Mouse (Mus musculus): ENCODE data around the gene Spock1. TPM values are rescaled to one million over a fixed set of nuclear protein-coding genes. Genes with fewer than 3 reads are reported as not detected.

Gene Spock1
- total and polyA plus RNA-seq, 2 experiments, result not detected

- no peak overlapping the region for H3K4me3 ChIP-seq (ENCODE audit: insufficient read depth, low read depth, low read length)
- H3K9ac ChIP-seq (ENCODE audit: low read depth, low read length), result no peak overlapping the region
- no peak overlapping the region for H3K27ac ChIP-seq (replicated peaks; ENCODE audit: insufficient read depth, low read depth, low read length)
- TF ChIP-seq CTCF (IDR thresholded peaks at IDR 0.05; ENCODE audit: low read depth, low read length) (no peak), POLR2A (IDR thresholded peaks at IDR 0.05; ENCODE audit: extremely low read depth, insufficient read depth, low read length) (no peak)
- H3K27me3 ChIP-seq (ENCODE audit: control insufficient read depth, insufficient read depth, low read length), result no peaks in the 10 kb centered on the region
- no peaks in the 10 kb centered on the region for H3K4me1 ChIP-seq (ENCODE audit: control insufficient read depth, insufficient read depth, low read length)
- no peaks in the 10 kb centered on the region for H3K79me2 ChIP-seq (ENCODE audit: control insufficient read depth, insufficient read depth, low read length)
- 77% methylated on average over 9 of the region's 9 CpGs for whole genome bisulfite sequencing
- DNase-seq (ENCODE audit: extremely low read depth, low read depth, low spot score), result no peak
- H3K36me3 ChIP-seq (ENCODE audit: control insufficient read depth, insufficient read depth, low read length), result no peaks in the 10 kb centered on the region
Observed at GRCm38 (mm10) chr13:57858491-57858890, 49.6 kb downstream of the Spock1 start.

- WGBS, result 93% methylated on average over 3 of the region's 3 CpGs
- H3K79me2 ChIP-seq (ENCODE audit: control insufficient read depth, insufficient read depth, low read length), result no peaks in the 10 kb centered on the region
- H3K4me3 ChIP-seq (ENCODE audit: insufficient read depth, low read depth, low read length), result no peak overlapping the region
- TF ChIP-seq CTCF (IDR thresholded peaks at IDR 0.05; ENCODE audit: low read depth, low read length) (no peak), POLR2A (IDR thresholded peaks at IDR 0.05; ENCODE audit: extremely low read depth, insufficient read depth, low read length) (no peak)
- no peaks in the 10 kb centered on the region for H3K27me3 ChIP-seq (ENCODE audit: control insufficient read depth, insufficient read depth, low read length)
- H3K27ac ChIP-seq (replicated peaks; ENCODE audit: insufficient read depth, low read depth, low read length), result no peak overlapping the region
- H3K4me1 ChIP-seq (ENCODE audit: control insufficient read depth, insufficient read depth, low read length), result no peaks in the 10 kb centered on the region
- no peaks in the 10 kb centered on the region for H3K36me3 ChIP-seq (ENCODE audit: control insufficient read depth, insufficient read depth, low read length)
- DNase-seq (ENCODE audit: extremely low read depth, low read depth, low spot score), result no peak
- no peak overlapping the region for H3K9ac ChIP-seq (ENCODE audit: low read depth, low read length)
Observed at GRCm38 (mm10) chr13:57857016-57857415, 51.1 kb downstream of the Spock1 start.

GRCm38 (mm10) chr13:57856311-57856853, 51.8 kb downstream of the Spock1 start:
- DNase-seq (ENCODE audit: extremely low read depth, low read depth, low spot score), result no peak
- Histone ChIP-seq H3K79me2 (ENCODE audit: control insufficient read depth, insufficient read depth, low read length) (no peaks in the 10 kb centered on the region), H3K27ac (replicated peaks; ENCODE audit: insufficient read depth, low read depth, low read length) (no peak overlapping the region), H3K36me3 (ENCODE audit: control insufficient read depth, insufficient read depth, low read length) (no peaks in the 10 kb centered on the region), H3K4me3 (ENCODE audit: insufficient read depth, low read depth, low read length) (no peak overlapping the region), H3K27me3 (ENCODE audit: control insufficient read depth, insufficient read depth, low read length) (no peaks in the 10 kb centered on the region), H3K4me1 (ENCODE audit: control insufficient read depth, insufficient read depth, low read length) (no peaks in the 10 kb centered on the region), H3K9ac (ENCODE audit: low read depth, low read length) (no peak overlapping the region)
- TF ChIP-seq POLR2A (IDR thresholded peaks at IDR 0.05; ENCODE audit: extremely low read depth, insufficient read depth, low read length) (no peak), CTCF (IDR thresholded peaks at IDR 0.05; ENCODE audit: low read depth, low read length) (no peak)
- 89% methylated on average over 10 of the region's 10 CpGs for WGBS

GRCm38 (mm10) chr13:57855766-57856165, 52.4 kb downstream of the Spock1 start:
- H3K36me3 ChIP-seq (ENCODE audit: control insufficient read depth, insufficient read depth, low read length), result no peaks in the 10 kb centered on the region
- H3K79me2 ChIP-seq (ENCODE audit: control insufficient read depth, insufficient read depth, low read length), result no peaks in the 10 kb centered on the region
- H3K27ac ChIP-seq (replicated peaks; ENCODE audit: insufficient read depth, low read depth, low read length), result no peak overlapping the region
- H3K4me3 ChIP-seq (ENCODE audit: insufficient read depth, low read depth, low read length), result no peak overlapping the region
- WGBS, result 64% methylated on average over 4 of the region's 4 CpGs
- no peak overlapping the region for H3K9ac ChIP-seq (ENCODE audit: low read depth, low read length)
- H3K27me3 ChIP-seq (ENCODE audit: control insufficient read depth, insufficient read depth, low read length), result no peaks in the 10 kb centered on the region
- no peaks in the 10 kb centered on the region for H3K4me1 ChIP-seq (ENCODE audit: control insufficient read depth, insufficient read depth, low read length)
- no peak for DNase-seq (ENCODE audit: extremely low read depth, low read depth, low spot score)
- no peak for TF ChIP-seq POLR2A (IDR thresholded peaks at IDR 0.05; ENCODE audit: extremely low read depth, insufficient read depth, low read length)
- no peak for TF ChIP-seq CTCF (IDR thresholded peaks at IDR 0.05; ENCODE audit: low read depth, low read length)

- H3K79me2 ChIP-seq (ENCODE audit: control insufficient read depth, insufficient read depth, low read length), result no peaks in the 10 kb centered on the region
- no peak for DNase-seq (ENCODE audit: extremely low read depth, low read depth, low spot score)
- H3K36me3 ChIP-seq (ENCODE audit: control insufficient read depth, insufficient read depth, low read length), result no peaks in the 10 kb centered on the region
- H3K4me1 ChIP-seq (ENCODE audit: control insufficient read depth, insufficient read depth, low read length), result no peaks in the 10 kb centered on the region
- no peak overlapping the region for H3K27ac ChIP-seq (replicated peaks; ENCODE audit: insufficient read depth, low read depth, low read length)
- no peaks in the 10 kb centered on the region for H3K27me3 ChIP-seq (ENCODE audit: control insufficient read depth, insufficient read depth, low read length)
- TF ChIP-seq CTCF (IDR thresholded peaks at IDR 0.05; ENCODE audit: low read depth, low read length), result no peak
- no peak for TF ChIP-seq POLR2A (IDR thresholded peaks at IDR 0.05; ENCODE audit: extremely low read depth, insufficient read depth, low read length)
- H3K4me3 ChIP-seq (ENCODE audit: insufficient read depth, low read depth, low read length), result no peak overlapping the region
- WGBS, result 82% methylated on average over 8 of the region's 8 CpGs
- no peak overlapping the region for H3K9ac ChIP-seq (ENCODE audit: low read depth, low read length)
Observed at GRCm38 (mm10) chr13:57854416-57854815, 53.7 kb downstream of the Spock1 start.

GRCm38 (mm10) chr13:57853621-57854020, 54.5 kb downstream of the Spock1 start:
- H3K4me1 ChIP-seq (ENCODE audit: control insufficient read depth, insufficient read depth, low read length), result no peaks in the 10 kb centered on the region
- WGBS, result 84% methylated on average over 1 of the region's 1 CpGs
- TF ChIP-seq CTCF (IDR thresholded peaks at IDR 0.05; ENCODE audit: low read depth, low read length) (no peak), POLR2A (IDR thresholded peaks at IDR 0.05; ENCODE audit: extremely low read depth, insufficient read depth, low read length) (no peak)
- DNase-seq (ENCODE audit: extremely low read depth, low read depth, low spot score), result no peak
- H3K27me3 ChIP-seq (ENCODE audit: control insufficient read depth, insufficient read depth, low read length), result no peaks in the 10 kb centered on the region
- H3K36me3 ChIP-seq (ENCODE audit: control insufficient read depth, insufficient read depth, low read length), result no peaks in the 10 kb centered on the region
- no peak overlapping the region for H3K27ac ChIP-seq (replicated peaks; ENCODE audit: insufficient read depth, low read depth, low read length)
- no peaks in the 10 kb centered on the region for H3K79me2 ChIP-seq (ENCODE audit: control insufficient read depth, insufficient read depth, low read length)
- H3K9ac ChIP-seq (ENCODE audit: low read depth, low read length), result no peak overlapping the region
- H3K4me3 ChIP-seq (ENCODE audit: insufficient read depth, low read depth, low read length), result no peak overlapping the region

Measured in liver, adult 2 months (tissue).